ENCODE assay signal across 24 mouse cellular contexts in genomic region chr1:127001700-127002099, GRCm38 (mm10).
DNase-seq lines count a peak whose midpoint lies in the region; ATAC-seq and TF ChIP-seq lines count a peak whose summit lies in the region.
"Had no signal": no experiment of that assay in that cellular context is flagged by ENCODE, and none has a peak within 500 bp of the region (broad histone marks: within the 10 kb centered on the region; RNA-seq: fewer than 3 reads in every experiment).

No protein-coding gene starts in this region.

- DNase-seq in kidney, adult 2 months = peak; percentile 21
- no peak for DNase-seq in kidney, adult 9 months
- DNase-seq in limb, embryonic 10.5 days (ENCODE audit: low spot score) = peak; percentile 40
- DNase-seq in cerebellum, adult 9-10 months = no peak
- DNase-seq: adrenal gland, adult 2 months; B cell, adult 2 months; cerebellum, postnatal 10 days; gastrocnemius, postnatal 36 days; kidney, adult 18-20 months; kidney, postnatal 25 days; liver; liver, postnatal 0 days; lung, postnatal 14 days; midbrain, embryonic 14.5 days; right cerebral cortex, postnatal 25 days; thymus, postnatal 14 days had no signal

- H3K27ac ChIP-seq in kidney, adult 2 months (ENCODE audit: insufficient read depth, low read depth, low read length) = no peak overlapping the region
- peak overlapping the region; percentile 74; the same call in 1 of the 2 replicates for H3K27ac ChIP-seq in embryonic facial prominence, embryonic 13.5 days
- H3K27ac ChIP-seq in limb, embryonic 10.5 days = peak overlapping the region; percentile 28; the same call in 1 of the 2 replicates
- peak overlapping the region; percentile 68 for H3K27ac ChIP-seq in stomach, embryonic 16.5 days (ENCODE audit: low read length)
- no peak overlapping the region for H3K27ac ChIP-seq in kidney, embryonic 16.5 days (ENCODE audit: low read length)
- H3K27ac ChIP-seq: hindbrain, embryonic 10.5 days; neural tube, embryonic 15.5 days had no signal

- H3K9me3 ChIP-seq in embryonic facial prominence, embryonic 13.5 days = no peaks in the 10 kb centered on the region
- no peaks in the 10 kb centered on the region for H3K9me3 ChIP-seq in limb, embryonic 10.5 days (replicated peaks)
- H3K9me3 ChIP-seq in stomach, embryonic 16.5 days (replicated peaks; ENCODE audit: control insufficient read depth, low read length) = no peaks in the 10 kb centered on the region
- H3K9me3 ChIP-seq in kidney, embryonic 16.5 days (ENCODE audit: low read length) = no peaks in the 10 kb centered on the region
- H3K9me3 ChIP-seq: hindbrain, embryonic 10.5 days; megakaryocyte, embryonic 14.5 days; neural tube, embryonic 15.5 days had no signal

- peak overlapping the region; percentile 5; the same call in 1 of the 2 replicates for H3K4me2 ChIP-seq in embryonic facial prominence, embryonic 13.5 days
- H3K4me2 ChIP-seq in stomach, embryonic 16.5 days (ENCODE audit: low read depth, low read length) = no peak overlapping the region
- no peak overlapping the region for H3K4me2 ChIP-seq in kidney, embryonic 16.5 days (replicated peaks; ENCODE audit: low read depth, low read length)
- H3K4me2 ChIP-seq: neural tube, embryonic 15.5 days had no signal

- no peak for TF ChIP-seq POLR2A in kidney, adult 2 months (IDR thresholded peaks at IDR 0.05; ENCODE audit: low read depth, low read length)

- no peak for TF ChIP-seq CTCF in kidney, adult 2 months (conservative IDR thresholded peaks at IDR 0.05; ENCODE audit: insufficient read depth, insufficient read length, low read depth, low read length)

- H3K4me3 ChIP-seq in kidney, adult 2 months (ENCODE audit: insufficient read depth, low read depth, low read length) = no peak overlapping the region
- H3K4me3 ChIP-seq in embryonic facial prominence, embryonic 13.5 days = no peak overlapping the region
- H3K4me3 ChIP-seq in limb, embryonic 10.5 days = no peak overlapping the region
- H3K4me3 ChIP-seq in stomach, embryonic 16.5 days (replicated peaks; ENCODE audit: low read length) = no peak overlapping the region
- no peak overlapping the region for H3K4me3 ChIP-seq in kidney, embryonic 16.5 days (ENCODE audit: low read length)
- H3K4me3 ChIP-seq: erythroblast, embryonic 14.5 days; hindbrain, embryonic 10.5 days; megakaryocyte, embryonic 14.5 days; neural tube, embryonic 15.5 days had no signal

- 58% methylated on average over 7 of the region's 7 CpGs for WGBS in kidney, adult 2 months
- 14% methylated on average over 7 of the region's 7 CpGs for WGBS in embryonic facial prominence, embryonic 13.5 days
- 64% methylated on average over 7 of the region's 7 CpGs for WGBS in limb, embryonic 10.5 days
- WGBS in stomach, embryonic 16.5 days = 66% methylated on average over 7 of the region's 7 CpGs
- 57% methylated on average over 7 of the region's 7 CpGs for WGBS in kidney, embryonic 16.5 days

- no peaks in the 10 kb centered on the region for H3K4me1 ChIP-seq in kidney, adult 2 months (ENCODE audit: control insufficient read depth, insufficient read depth, low read length)
- H3K4me1 ChIP-seq in embryonic facial prominence, embryonic 13.5 days = peaks cover 19% of the 10 kb centered on the region
- peaks cover 13% of the 10 kb centered on the region; the same call in 1 of the 2 replicates for H3K4me1 ChIP-seq in limb, embryonic 10.5 days
- H3K4me1 ChIP-seq in stomach, embryonic 16.5 days (ENCODE audit: control insufficient read depth, insufficient read depth, low read length) = peaks cover 2% of the 10 kb centered on the region; the same call in 1 of the 2 replicates
- no peaks in the 10 kb centered on the region for H3K4me1 ChIP-seq in kidney, embryonic 16.5 days (ENCODE audit: insufficient read depth, low read length)
- H3K4me1 ChIP-seq: hindbrain, embryonic 10.5 days; megakaryocyte, embryonic 14.5 days; neural tube, embryonic 15.5 days had no signal

- H3K36me3 ChIP-seq in kidney, adult 2 months (ENCODE audit: control insufficient read depth, insufficient read depth, low read length) = no peaks in the 10 kb centered on the region
- no peaks in the 10 kb centered on the region for H3K36me3 ChIP-seq in embryonic facial prominence, embryonic 13.5 days
- no peaks in the 10 kb centered on the region for H3K36me3 ChIP-seq in limb, embryonic 10.5 days
- no peaks in the 10 kb centered on the region for H3K36me3 ChIP-seq in stomach, embryonic 16.5 days (ENCODE audit: control insufficient read depth, insufficient read depth, low read length)
- H3K36me3 ChIP-seq in kidney, embryonic 16.5 days (ENCODE audit: insufficient read depth, low read length) = no peaks in the 10 kb centered on the region
- H3K36me3 ChIP-seq: hindbrain, embryonic 10.5 days; neural tube, embryonic 15.5 days had no signal

- no peaks in the 10 kb centered on the region for H3K27me3 ChIP-seq in kidney, adult 2 months (replicated peaks; ENCODE audit: control insufficient read depth, insufficient read depth, low read length)
- no peaks in the 10 kb centered on the region for H3K27me3 ChIP-seq in embryonic facial prominence, embryonic 13.5 days
- no peaks in the 10 kb centered on the region for H3K27me3 ChIP-seq in limb, embryonic 10.5 days (ENCODE audit: low read depth, poor library complexity, severe bottlenecking)
- no peaks in the 10 kb centered on the region for H3K27me3 ChIP-seq in stomach, embryonic 16.5 days (ENCODE audit: control insufficient read depth, insufficient read depth, low read length)
- H3K27me3 ChIP-seq in kidney, embryonic 16.5 days (ENCODE audit: insufficient read depth, low read length) = no peaks in the 10 kb centered on the region
- H3K27me3 ChIP-seq: neural tube, embryonic 15.5 days had no signal

- peak; percentile 79 for ATAC-seq in embryonic facial prominence, embryonic 13.5 days (ENCODE audit: insufficient number of reproducible peaks, insufficient read depth, low FRiP score, low TSS enrichment, low read depth)
- ATAC-seq in stomach, embryonic 16.5 days (ENCODE audit: insufficient read depth, low FRiP score) = peak; percentile 51; the same call in 1 of the 2 replicates
- no peak for ATAC-seq in kidney, embryonic 16.5 days (ENCODE audit: low FRiP score, low TSS enrichment)
- ATAC-seq in cerebellum, adult (ENCODE audit: insufficient number of reproducible peaks, low FRiP score, low TSS enrichment) = no peak
- ATAC-seq: liver, postnatal 0 days had no signal

- no peak overlapping the region for H3K9ac ChIP-seq in embryonic facial prominence, embryonic 13.5 days
- H3K9ac ChIP-seq in stomach, embryonic 16.5 days (ENCODE audit: low read length) = no peak overlapping the region
- H3K9ac ChIP-seq in kidney, embryonic 16.5 days (replicated peaks; ENCODE audit: low read length) = no peak overlapping the region
- H3K9ac ChIP-seq: liver, postnatal 0 days; neural tube, embryonic 15.5 days had no signal

Comparison
In these comparisons a context has a peak if more than half of its experiments do, and no peak if none do; other contexts are left out.
1. DNase-seq: peak in kidney, adult 2 months (single experiment) and limb, embryonic 10.5 days (single experiment); none in kidney, adult 9 months (single experiment) and cerebellum, adult 9-10 months (single experiment).
2. H3K27ac ChIP-seq: peak in embryonic facial prominence, embryonic 13.5 days (single experiment), limb, embryonic 10.5 days (single experiment) and stomach, embryonic 16.5 days (single experiment); none in kidney, adult 2 months (single experiment) and kidney, embryonic 16.5 days (single experiment).
3. ATAC-seq: peak in embryonic facial prominence, embryonic 13.5 days (single experiment) and stomach, embryonic 16.5 days (single experiment); none in kidney, embryonic 16.5 days (single experiment) and cerebellum, adult (single experiment).